10 mouse cellular contexts compared by ENCODE assay signal in genomic region chr6:119792562-119792961, GRCm38 (mm10). TPM values are rescaled to one million over a fixed set of nuclear protein-coding genes. Genes with fewer than 3 reads are reported as not detected.
DNase-seq lines count a peak whose midpoint lies in the region; ATAC-seq lines count a peak whose summit lies in the region.
"Had no signal": no experiment of that assay in that cellular context is flagged by ENCODE, and none has a peak within 500 bp of the region (broad histone marks: within the 10 kb centered on the region; RNA-seq: fewer than 3 reads in every experiment).

No protein-coding gene starts in this region.

- no peaks in the 10 kb centered on the region for H3K4me1 ChIP-seq in hindbrain, embryonic 10.5 days (replicated peaks)
- no peaks in the 10 kb centered on the region for H3K4me1 ChIP-seq in hindbrain, embryonic 13.5 days (replicated peaks)
- H3K4me1 ChIP-seq in forebrain, embryonic 15.5 days = no peaks in the 10 kb centered on the region
- H3K4me1 ChIP-seq in stomach, embryonic 14.5 days (ENCODE audit: control insufficient read depth, insufficient read depth, low read length) = no peaks in the 10 kb centered on the region
- H3K4me1 ChIP-seq: embryonic facial prominence, embryonic 12.5 days had no signal

- WGBS in hindbrain, embryonic 10.5 days = 47% methylated on average over 2 of the region's 2 CpGs
- 51% methylated on average over 2 of the region's 2 CpGs for WGBS in hindbrain, embryonic 13.5 days
- 43% methylated on average over 2 of the region's 2 CpGs for WGBS in forebrain, embryonic 15.5 days
- 36% methylated on average over 2 of the region's 2 CpGs for WGBS in stomach, embryonic 14.5 days

- peaks cover 18% of the 10 kb centered on the region for H3K36me3 ChIP-seq in hindbrain, embryonic 10.5 days
- H3K36me3 ChIP-seq in hindbrain, embryonic 13.5 days = peaks cover 9% of the 10 kb centered on the region
- 0 out of 2 replicates have a peak, but pooled peaks cover 2% of the 10 kb centered on the region for H3K36me3 ChIP-seq in forebrain, embryonic 15.5 days
- 0 out of 2 replicates have a peak, but pooled peaks cover 7% of the 10 kb centered on the region for H3K36me3 ChIP-seq in stomach, embryonic 14.5 days (ENCODE audit: control insufficient read depth, insufficient read depth, low read length)

- H3K9me3 ChIP-seq in hindbrain, embryonic 10.5 days = no peaks in the 10 kb centered on the region
- H3K9me3 ChIP-seq in hindbrain, embryonic 13.5 days = no peaks in the 10 kb centered on the region
- H3K9me3 ChIP-seq in forebrain, embryonic 15.5 days = no peaks in the 10 kb centered on the region
- H3K9me3 ChIP-seq in stomach, embryonic 14.5 days (ENCODE audit: control insufficient read depth, low read depth, low read length) = no peaks in the 10 kb centered on the region
- H3K9me3 ChIP-seq: embryonic facial prominence, embryonic 12.5 days had no signal

- H3K4me2 ChIP-seq in hindbrain, embryonic 13.5 days = no peak overlapping the region
- no peak overlapping the region for H3K4me2 ChIP-seq in forebrain, embryonic 15.5 days (replicated peaks)
- H3K4me2 ChIP-seq in stomach, embryonic 14.5 days (replicated peaks; ENCODE audit: low read depth, low read length) = no peak overlapping the region
- H3K4me2 ChIP-seq: embryonic facial prominence, embryonic 12.5 days had no signal

- ATAC-seq in hindbrain, embryonic 13.5 days (ENCODE audit: low FRiP score) = no peak
- ATAC-seq in forebrain, embryonic 15.5 days (replicated peaks) = peak; percentile 73; the same call in 1 of the 2 replicates
- ATAC-seq in megakaryocyte, adult 5-6 weeks (ENCODE audit: poor library complexity, severe bottlenecking) = peak; percentile 76
- ATAC-seq in stomach, embryonic 14.5 days (ENCODE audit: insufficient number of reproducible peaks, insufficient read depth, low FRiP score, low read depth) = 0 out of 2 replicates have a peak, but pooled peaks have one; percentile 18

- H3K4me3 ChIP-seq in hindbrain, embryonic 10.5 days = no peak overlapping the region
- H3K4me3 ChIP-seq in hindbrain, embryonic 13.5 days = no peak overlapping the region
- no peak overlapping the region for H3K4me3 ChIP-seq in forebrain, embryonic 15.5 days
- H3K4me3 ChIP-seq in stomach, embryonic 14.5 days (ENCODE audit: low read depth, low read length) = no peak overlapping the region
- H3K4me3 ChIP-seq: embryonic facial prominence, embryonic 12.5 days had no signal

- H3K9ac ChIP-seq in hindbrain, embryonic 13.5 days = no peak overlapping the region
- no peak overlapping the region for H3K9ac ChIP-seq in forebrain, embryonic 15.5 days (replicated peaks)
- no peak overlapping the region for H3K9ac ChIP-seq in stomach, embryonic 14.5 days (replicated peaks; ENCODE audit: low read depth, low read length)
- H3K9ac ChIP-seq: embryonic facial prominence, embryonic 12.5 days had no signal

- H3K27ac ChIP-seq in hindbrain, embryonic 10.5 days = no peak overlapping the region
- H3K27ac ChIP-seq in hindbrain, embryonic 13.5 days = no peak overlapping the region
- no peak overlapping the region for H3K27ac ChIP-seq in forebrain, embryonic 15.5 days (replicated peaks)
- H3K27ac ChIP-seq in stomach, embryonic 14.5 days (ENCODE audit: low read length) = no peak overlapping the region
- H3K27ac ChIP-seq: embryonic facial prominence, embryonic 12.5 days; macrophage had no signal

- H3K27me3 ChIP-seq in hindbrain, embryonic 10.5 days (ENCODE audit: insufficient read depth, poor library complexity, severe bottlenecking) = no peaks in the 10 kb centered on the region
- no peaks in the 10 kb centered on the region for H3K27me3 ChIP-seq in hindbrain, embryonic 13.5 days
- H3K27me3 ChIP-seq in forebrain, embryonic 15.5 days = no peaks in the 10 kb centered on the region
- no peaks in the 10 kb centered on the region for H3K27me3 ChIP-seq in stomach, embryonic 14.5 days (ENCODE audit: control insufficient read depth, insufficient read depth, low read length)
- H3K27me3 ChIP-seq: embryonic facial prominence, embryonic 12.5 days had no signal

- DNase-seq in hindbrain, embryonic 10.5 days (ENCODE audit: low spot score) = peak; percentile 35
- peak; percentile 63 for DNase-seq in ES-CJ7 (ENCODE audit: low read depth, low spot score)
- DNase-seq in c-Kit-positive CD71-positive TER-119-negative erythroid progenitor cells, embryonic 14.5 days (ENCODE audit: low read depth) = peak; percentile 50
- DNase-seq in layer of hippocampus, adult 9-10 months (ENCODE audit: low spot score) = peak; percentile 56

RNA-seq across cellular contexts. Expression of gene Erc1, which starts 55.4 kb away (rescaled TPM):
- polyA plus RNA-seq in hindbrain, embryonic 10.5 days (2016; fragmentation: Nextera tagmentation; extraction: Ambion mirVana) = 22.9 and 26.0 TPM in 2 replicates
- polyA plus RNA-seq in hindbrain, embryonic 13.5 days (2015; fragmentation: Nextera tagmentation; extraction: Ambion mirVana) = 44.3 and 44.9 TPM in 2 replicates
- 39.9 and 42.2 TPM in 2 replicates for polyA plus RNA-seq in forebrain, embryonic 15.5 days (2015; fragmentation: Nextera tagmentation; extraction: Ambion mirVana)
- total RNA-seq in megakaryocyte, adult 5-6 weeks (2015) = 1.0 and 1.3 TPM in 2 replicates
- 2.1 and 5.2 TPM in 2 replicates for total RNA-seq in megakaryocyte, adult 5-6 weeks (2017)
- 27.5 and 28.6 TPM in 2 replicates for polyA plus RNA-seq in stomach, embryonic 14.5 days (2014; fragmentation: Nextera tagmentation; extraction: Ambion mirVana)
